Mouse (Mus musculus) cerebellum, adult 18-20 months (tissue): ENCODE measurements at regions not wholly inside any gene's neighbourhood (a gene's known extent, or its start where the extent isn't known, plus 50 kb on each side); places are given as distances from the start of the nearest gene placed in this dataset.
"Not testable (repeated sequence)": the region's sequence is repeated elsewhere in the genome, so short reads cannot be mapped to it uniquely, and the experiment has no call there.

ENCODE experiments used
- DNase-seq, 2 experiments: peaks; one replicate each; pipeline ENCODE4 v3.0.0; 2021

GRCm38 (mm10) chr8:35020480-35020879, 745.1 kb upstream of the Gm19410 start:
- DNase-seq, result no peak

- DNase-seq, result no peak
Observed at GRCm38 (mm10) chr8:35022649-35023048, 742.9 kb upstream of the Gm19410 start.

GRCm38 (mm10) chr8:35047798-35048197, 717.8 kb upstream of the Gm19410 start:
- no peak for DNase-seq

GRCm38 (mm10) chr8:35053444-35053843, 712.1 kb upstream of the Gm19410 start:
- no peak for DNase-seq

DNA sequence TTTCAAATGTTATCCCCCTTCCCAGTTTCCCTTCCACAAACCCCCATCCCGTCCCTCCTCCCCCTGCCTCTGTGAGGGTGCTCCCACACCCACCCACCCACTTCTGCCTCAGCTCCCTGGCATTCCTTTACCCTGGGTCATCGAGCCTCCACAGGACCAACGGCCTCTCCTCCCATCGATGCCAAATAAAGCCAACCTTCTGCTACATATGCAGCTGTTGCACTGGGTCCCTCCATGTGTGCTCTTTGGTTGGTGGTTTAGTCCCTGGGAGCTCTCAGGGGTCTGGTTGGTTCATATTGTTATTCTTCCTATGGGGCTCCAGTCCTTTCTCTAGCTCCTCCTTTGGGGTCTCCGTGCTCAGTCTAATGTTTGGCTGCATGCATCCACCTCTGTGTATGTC, 704.5 kb upstream of the Gm19410 start:
- no peak for DNase-seq

DNA sequence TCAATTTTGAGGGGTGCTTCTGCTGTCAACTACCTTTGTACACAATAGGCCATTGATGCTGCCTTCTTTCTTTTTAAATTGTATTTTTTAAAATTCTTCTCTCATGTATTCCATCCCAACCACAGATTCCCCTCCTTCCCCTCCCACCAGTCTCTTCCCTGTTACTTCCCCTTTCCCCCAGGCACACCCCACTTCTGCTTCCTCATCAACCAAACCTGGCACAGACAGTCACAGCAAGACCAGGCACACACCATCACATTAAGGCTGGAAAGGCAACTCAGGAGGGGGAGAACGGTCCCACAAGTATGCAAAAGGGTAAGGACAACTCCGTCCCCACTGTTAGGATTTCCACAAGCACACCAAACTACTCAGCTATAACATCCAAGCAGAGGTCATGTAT, 697.4 kb upstream of the Gm19410 start:
- DNase-seq, result no peak

GRCm38 (mm10) chr8:35070246-35070989, 695.2 kb upstream of the Gm19410 start:
- no peak for DNase-seq

- no peak for DNase-seq
Observed at GRCm38 (mm10) chr8:35075971-35076370, 689.6 kb upstream of the Gm19410 start.

GRCm38 (mm10) chr8:35083161-35083560, 682.4 kb upstream of the Gm19410 start:
- DNase-seq, result no peak

DNA sequence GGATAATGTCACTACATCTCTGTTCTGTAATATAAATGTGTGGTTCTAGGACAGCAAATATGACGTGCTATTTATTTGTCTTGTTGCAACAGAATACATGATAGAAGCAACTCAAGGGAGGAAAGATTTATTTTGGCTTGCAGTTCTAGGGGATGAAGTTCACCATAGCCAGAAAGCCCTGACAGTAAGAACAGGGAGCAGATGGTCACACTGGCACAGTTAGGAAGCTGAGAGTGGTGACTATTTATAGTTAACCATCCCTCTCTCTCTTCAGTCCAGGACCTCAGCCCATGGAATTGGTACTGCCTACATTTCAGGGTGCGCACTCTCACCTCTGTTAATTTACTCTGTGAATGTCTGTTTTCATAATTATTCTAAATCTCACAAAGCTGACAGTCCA, 678.5 kb upstream of the Gm19410 start:
- no peak for DNase-seq

- no peak for DNase-seq
Observed at GRCm38 (mm10) chr8:35088380-35089244, 677.0 kb upstream of the Gm19410 start.

GRCm38 (mm10) chr8:35089519-35089918, 676.1 kb upstream of the Gm19410 start:
- no peak for DNase-seq

- DNase-seq, result no peak
Observed at GRCm38 (mm10) chr8:35101701-35102100, 663.9 kb upstream of the Gm19410 start.

GRCm38 (mm10) chr8:35102102-35102501, 663.5 kb upstream of the Gm19410 start:
- DNase-seq, result not testable (repeated sequence)

GRCm38 (mm10) chr8:35104465-35104876, 661.1 kb upstream of the Gm19410 start:
- DNase-seq, result not testable (repeated sequence)

DNA sequence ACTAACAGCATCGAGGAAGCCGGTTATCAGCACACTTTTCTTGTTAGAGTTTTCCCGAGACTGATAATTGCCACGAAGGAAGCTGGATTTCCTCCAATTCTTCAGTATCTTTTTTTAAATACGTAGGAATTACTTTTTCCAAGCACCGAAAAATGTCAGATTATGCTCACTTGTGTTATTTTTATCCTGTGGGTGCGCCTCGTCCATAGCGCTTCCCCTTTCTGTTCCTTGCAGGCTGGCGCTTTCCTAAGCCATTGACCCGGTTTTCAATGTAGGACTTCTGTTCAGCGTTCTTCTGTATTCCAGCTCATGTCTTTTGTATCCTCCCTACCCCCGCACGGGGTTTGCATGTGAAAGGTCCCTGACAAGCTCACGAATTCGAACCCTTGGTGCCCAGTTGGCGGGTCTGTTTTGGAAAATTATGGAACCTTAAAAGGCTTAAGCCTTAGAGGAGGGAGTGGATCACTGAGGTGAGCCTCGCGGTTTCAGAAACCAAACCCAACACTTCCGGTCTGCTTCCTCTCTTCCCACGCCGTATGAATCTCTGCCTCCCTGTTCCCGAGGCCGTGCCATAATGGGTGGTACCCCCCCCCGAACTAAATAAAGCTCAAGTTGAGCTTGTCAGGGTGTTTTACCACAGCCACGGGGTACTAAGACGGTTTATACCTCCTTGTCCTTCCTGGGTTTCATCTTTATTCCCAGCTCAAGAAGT, 655.9 kb upstream of the Gm19410 start:
- no peak for DNase-seq

- DNase-seq, result no peak
Observed at GRCm38 (mm10) chr8:35110286-35110685, 655.3 kb upstream of the Gm19410 start.

- DNase-seq, result no peak
Observed at GRCm38 (mm10) chr8:35111130-35111529, 654.5 kb upstream of the Gm19410 start.

DNA sequence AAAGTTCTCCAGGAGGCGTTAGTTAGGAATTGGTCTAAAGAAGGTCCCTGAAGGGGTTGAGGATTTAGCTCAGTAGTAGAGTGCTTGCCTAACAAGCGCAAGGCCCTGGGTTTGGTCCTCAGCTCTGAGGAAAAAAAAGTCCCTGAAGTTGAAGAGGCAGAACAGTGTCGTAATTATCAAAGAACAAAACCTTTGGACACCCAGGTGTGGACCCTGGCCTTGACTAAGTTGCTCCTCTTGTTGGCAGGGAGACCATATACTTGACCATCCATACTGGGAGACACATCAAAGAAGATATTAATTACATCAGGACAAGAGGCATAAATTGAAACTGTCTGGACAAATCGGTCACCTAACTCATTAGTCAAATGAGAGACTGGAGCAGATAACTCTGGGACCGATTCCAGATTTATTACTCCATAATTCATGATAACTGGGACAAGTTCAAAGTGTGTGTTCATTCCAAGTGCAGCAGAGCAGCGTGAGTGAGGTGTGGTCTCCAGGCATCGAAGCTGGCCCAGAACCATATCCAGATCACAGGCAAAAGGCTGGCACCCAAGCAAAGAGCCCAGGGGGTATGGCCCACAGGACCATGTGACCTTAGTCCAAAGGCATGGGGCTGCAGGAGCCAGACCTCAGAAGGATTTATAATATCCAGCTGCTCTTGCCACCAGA, 652.9 kb upstream of the Gm19410 start:
- DNase-seq, result no peak

DNA sequence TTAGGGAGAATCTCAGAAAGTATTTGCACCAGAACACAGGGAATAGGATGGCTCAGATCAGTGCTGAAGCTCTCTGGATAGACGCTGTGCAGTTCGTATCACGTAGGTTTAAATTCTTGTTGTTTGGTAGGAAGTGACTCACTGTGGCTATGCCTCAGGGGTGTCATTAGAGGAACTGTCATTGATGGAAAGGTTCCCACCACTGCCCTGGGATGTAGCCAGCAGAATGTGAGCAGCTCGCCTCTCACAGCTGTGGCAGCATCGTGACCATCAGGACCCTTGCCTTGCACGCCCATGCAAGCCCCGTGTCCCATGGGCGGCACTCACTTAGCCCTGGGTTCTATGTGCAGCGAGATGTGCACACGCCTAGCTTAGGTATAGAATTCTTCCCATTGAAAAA, 651.6 kb upstream of the Gm19410 start:
- DNase-seq, result no peak

DNA sequence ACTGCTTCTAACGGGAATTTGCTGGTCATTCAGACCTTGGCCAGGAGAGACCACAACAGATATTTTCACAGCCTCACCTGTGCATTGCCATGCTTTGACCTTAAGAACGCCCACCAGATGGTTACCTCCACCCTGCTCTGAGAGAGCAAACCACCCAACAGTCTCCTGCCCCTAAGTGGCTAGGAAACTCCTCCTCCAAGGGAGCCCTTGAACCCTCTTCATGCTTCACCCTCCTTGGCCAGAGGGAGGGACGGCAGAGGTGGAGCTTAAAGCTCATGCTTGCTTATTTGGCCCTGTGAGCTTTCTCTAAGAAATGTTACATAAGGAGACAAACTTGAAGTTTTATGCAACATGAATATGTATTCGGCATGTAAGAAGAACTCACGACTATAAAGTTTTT, 645.0 kb upstream of the Gm19410 start:
- DNase-seq, result no peak

DNA sequence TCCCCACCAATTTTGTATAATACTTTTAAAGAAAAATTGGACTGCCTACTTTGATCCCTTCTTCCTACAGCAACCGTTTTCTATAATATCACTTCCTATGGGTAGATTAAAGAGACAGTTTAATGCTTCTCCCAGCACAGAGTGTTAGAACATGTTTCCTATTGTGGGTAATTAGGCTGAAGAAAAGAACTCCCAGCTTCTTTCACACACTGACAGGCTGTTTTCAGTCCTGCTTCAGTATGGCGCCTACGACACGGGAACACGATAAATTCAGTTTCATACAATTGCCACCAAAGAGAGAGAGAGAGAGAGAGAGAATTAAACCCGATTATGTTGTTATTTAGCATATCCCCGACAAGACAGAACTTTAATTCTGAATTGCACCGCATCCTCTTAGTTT, 644.5 kb upstream of the Gm19410 start:
- no peak for DNase-seq

DNA sequence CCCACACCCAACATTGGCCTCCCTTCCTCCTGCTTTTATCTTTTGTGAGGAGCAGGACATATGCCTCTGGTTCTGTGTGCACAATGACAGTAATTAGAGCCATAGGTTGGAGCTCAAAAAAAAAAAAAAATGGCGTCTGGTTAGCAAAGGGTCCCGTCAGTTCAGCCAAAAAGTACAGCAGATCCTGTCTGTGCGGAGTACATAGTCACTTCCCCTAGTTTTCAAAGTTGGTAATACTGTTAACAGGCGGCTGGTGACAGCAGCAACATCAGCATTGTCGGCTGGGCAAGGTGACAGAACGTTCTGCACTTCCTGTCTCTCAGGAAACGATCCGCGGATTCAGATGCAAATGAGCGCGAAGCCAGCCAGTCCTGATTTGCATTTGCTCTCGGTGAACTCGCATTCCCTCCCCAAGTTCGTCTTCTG, 642.4 kb upstream of the Gm19410 start:
- peak; percentile 5 to 20 for DNase-seq
